Mouse (Mus musculus): Measurements from ENCODE around the gene Plscr1. TPM values are rescaled to one million over a fixed set of nuclear protein-coding genes. Genes with fewer than 3 reads are reported as not detected.

Gene Plscr1
- total and polyA plus RNA-seq, 3 experiments = 5.5 to 9.5 TPM; not detected in 1

DNA sequence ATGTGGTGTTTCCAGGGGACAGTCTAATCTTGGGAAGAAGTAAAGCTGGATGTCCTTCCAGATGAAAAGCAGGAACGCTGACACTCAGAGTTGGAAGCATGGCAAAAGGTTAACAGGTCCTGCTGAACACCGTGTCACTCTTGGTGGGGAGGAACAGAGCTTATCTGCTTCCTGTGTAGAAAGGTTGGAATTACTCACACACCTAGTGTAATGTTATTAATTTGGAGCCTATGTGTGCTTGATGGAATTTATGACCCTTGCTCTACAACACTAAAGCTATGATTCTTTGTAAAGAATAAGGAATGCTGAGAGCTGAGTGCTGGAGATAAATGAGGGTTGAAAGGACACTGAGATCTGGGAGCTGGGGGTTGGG, 19.7 kb upstream of the Plscr1 start:
- no peak for DNase-seq (ENCODE audit: low read depth, low spot score)
- Histone ChIP-seq H3K4me3 (ENCODE audit: control insufficient read depth in 1 of 2, insufficient read depth in 1 of 2, low read depth in 2 of 2, low read length in 2 of 2) (no peak overlapping the region), H3K9ac (ENCODE audit: control insufficient read depth, low read depth, low read length, poor library complexity, severe bottlenecking) (no peak overlapping the region), H3K9me3 (replicated peaks; ENCODE audit: insufficient read depth, low read length) (no peaks in the 10 kb centered on the region), H3K4me1 (ENCODE audit: control insufficient read depth in 1 of 2, insufficient read depth in 2 of 2, low read length in 2 of 2) (peaks cover 4 to 16% of the 10 kb centered on the region in 2 experiments), H3K27ac (ENCODE audit: control insufficient read depth, low read depth, low read length) (no peak overlapping the region), H3K27me3 (ENCODE audit: control insufficient read depth in 1 of 2, insufficient read depth in 2 of 2, low read length in 2 of 2) (no peaks in the 10 kb centered on the region), H3K79me2 (ENCODE audit: control insufficient read depth, insufficient read depth, low read length, poor library complexity) (no peaks in the 10 kb centered on the region), H3K36me3 (ENCODE audit: control insufficient read depth in 1 of 2, insufficient read depth in 2 of 2, low read length in 2 of 2) (peaks cover 0 to 18% of the 10 kb centered on the region in 2 experiments; a peak in 2 of 4 replicates)
- TF ChIP-seq UBTF (IDR thresholded peaks at IDR 0.05; ENCODE audit: borderline replicate concordance, insufficient read depth, low read depth, low read length) (no peak), GATA1 (IDR thresholded peaks at IDR 0.05; ENCODE audit: low read depth, low read length) (no peak), RAD21 (IDR thresholded peaks at IDR 0.05; ENCODE audit: low read depth, low read length) (no peak), ZNF384 (IDR thresholded peaks at IDR 0.05; ENCODE audit: low read depth, low read length) (no peak), NELFE (IDR thresholded peaks at IDR 0.05; ENCODE audit: low read depth, low read length) (no peak), CTCF (IDR thresholded peaks at IDR 0.05 in 2 of 3, conservative IDR thresholded peaks at IDR 0.05 in 1 of 3; ENCODE audit: control insufficient read depth in 1 of 3, insufficient read depth in 1 of 3, low read depth in 2 of 3, low read length in 3 of 3, poor library complexity in 1 of 3, severe bottlenecking in 1 of 3) (no peak), GABPA (IDR thresholded peaks at IDR 0.05; ENCODE audit: low read depth, low read length) (no peak), TAL1 (IDR thresholded peaks at IDR 0.05; ENCODE audit: low read length) (no peak)

- no peaks in the 10 kb centered on the region for H3K9me3 ChIP-seq (replicated peaks; ENCODE audit: insufficient read depth, low read length)
- no peak for TF ChIP-seq POLR2A (IDR thresholded peaks at IDR 0.05; ENCODE audit: control insufficient read depth in 1 of 2, insufficient read depth in 1 of 2, low read depth in 1 of 2, low read length in 2 of 2, poor library complexity in 1 of 2)
- TF ChIP-seq MEF2A (IDR thresholded peaks at IDR 0.05; ENCODE audit: extremely low read depth, insufficient replicate concordance, low read depth, low read length, poor library complexity, severe bottlenecking) = no peak
- TF ChIP-seq SIN3A (IDR thresholded peaks at IDR 0.05; ENCODE audit: low read length) = no peak
- TF ChIP-seq CHD2 (IDR thresholded peaks at IDR 0.05; ENCODE audit: low read length) = no peak
- TF ChIP-seq JUND (IDR thresholded peaks at IDR 0.05; ENCODE audit: low read depth, low read length) = no peak
- TF ChIP-seq MAZ (IDR thresholded peaks at IDR 0.05; ENCODE audit: low read depth, low read length) = no peak
- TF ChIP-seq NRF1 (IDR thresholded peaks at IDR 0.05; ENCODE audit: insufficient read depth, low read depth, low read length, poor library complexity, severe bottlenecking) = no peak
- no peak for TF ChIP-seq NELFE (IDR thresholded peaks at IDR 0.05; ENCODE audit: low read depth, low read length)
- no peak for TF ChIP-seq CHD1 (IDR thresholded peaks at IDR 0.05; ENCODE audit: low read depth, low read length)
- no peak for TF ChIP-seq MYB (IDR thresholded peaks at IDR 0.05; ENCODE audit: low read depth, low read length)
- no peak for TF ChIP-seq MAX (IDR thresholded peaks at IDR 0.05; ENCODE audit: low read length)
- TF ChIP-seq ELF1 (IDR thresholded peaks at IDR 0.05; ENCODE audit: low read depth, low read length) = no peak
- TF ChIP-seq TBP (IDR thresholded peaks at IDR 0.05; ENCODE audit: low read depth, low read length) = no peak
- TF ChIP-seq CTCF (IDR thresholded peaks at IDR 0.05 in 2 of 3, conservative IDR thresholded peaks at IDR 0.05 in 1 of 3; ENCODE audit: control insufficient read depth in 1 of 3, insufficient read depth in 1 of 3, low read depth in 2 of 3, low read length in 3 of 3, poor library complexity in 1 of 3, severe bottlenecking in 1 of 3) = no peak
- TF ChIP-seq SMC3 (IDR thresholded peaks at IDR 0.05; ENCODE audit: low read depth, low read length) = no peak
- TF ChIP-seq HCFC1 (IDR thresholded peaks at IDR 0.05; ENCODE audit: low read depth, low read length) = no peak
- no peak for TF ChIP-seq TCF12 (IDR thresholded peaks at IDR 0.05; ENCODE audit: low read depth, low read length)
- no peak overlapping the region for H3K27ac ChIP-seq (ENCODE audit: control insufficient read depth, low read depth, low read length)
- no peak overlapping the region for H3K4me3 ChIP-seq (ENCODE audit: control insufficient read depth in 1 of 2, insufficient read depth in 1 of 2, low read depth in 2 of 2, low read length in 2 of 2)
- H3K9ac ChIP-seq (ENCODE audit: control insufficient read depth, low read depth, low read length, poor library complexity, severe bottlenecking) = no peak overlapping the region
- no peaks in the 10 kb centered on the region for H3K4me1 ChIP-seq (ENCODE audit: control insufficient read depth in 1 of 2, insufficient read depth in 2 of 2, low read length in 2 of 2)
- H3K79me2 ChIP-seq (ENCODE audit: control insufficient read depth, insufficient read depth, low read length, poor library complexity) = no peaks in the 10 kb centered on the region
- H3K36me3 ChIP-seq (ENCODE audit: control insufficient read depth in 1 of 2, insufficient read depth in 2 of 2, low read length in 2 of 2) = no peaks in the 10 kb centered on the region
- DNase-seq (ENCODE audit: low read depth, low spot score) = no peak
- no peaks in the 10 kb centered on the region for H3K27me3 ChIP-seq (ENCODE audit: control insufficient read depth in 1 of 2, insufficient read depth in 2 of 2, low read length in 2 of 2)
These were observed 14.6 kb upstream of the Plscr1 start for GRCm38 (mm10) chr9:92234901-92235458.

Data from MEL (cell line).